Mouse (Mus musculus): ENCODE measurements at regions not wholly inside any gene's neighbourhood (a gene's known extent, or its start where the extent isn't known, plus 50 kb on each side); places are given as distances from the start of the nearest gene placed in this dataset.

DNA sequence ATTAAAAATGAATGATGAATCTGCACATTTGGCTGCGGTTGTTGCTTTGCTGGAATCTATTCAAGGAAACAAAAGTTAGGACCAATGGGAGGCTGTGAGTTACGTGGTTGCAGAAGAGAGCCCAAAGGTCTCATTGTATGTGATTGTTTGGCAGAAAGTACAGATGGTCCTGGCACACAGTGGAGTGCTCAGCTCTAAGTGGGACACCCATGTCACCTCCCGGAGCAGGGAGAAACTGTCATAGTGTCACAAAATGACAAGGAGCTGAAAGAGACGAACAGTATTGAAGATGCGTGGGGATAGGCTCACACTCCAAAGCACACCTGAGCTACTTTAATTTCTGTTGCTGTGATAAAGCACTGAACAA, 710.1 kb upstream of the Tmem132c start:
- no peak for TF ChIP-seq CTCF (IDR thresholded peaks at IDR 0.05; ENCODE audit: control insufficient read depth, insufficient read depth, low read length)
- TF ChIP-seq POLR2A (IDR thresholded peaks at IDR 0.05; ENCODE audit: borderline replicate concordance, control insufficient read depth, low read depth, low read length) = no peak

All from bone marrow, adult 2 months (tissue).